Comparison of ENCODE assay signal across 16 mouse cellular contexts in genomic region chr16:20415804-20416203, GRCm38 (mm10). TPM values are rescaled to one million over a fixed set of nuclear protein-coding genes. Genes with fewer than 3 reads are reported as not detected.
A peak's percentile ranks its signal among the peaks of the same experiment; 100 is the strongest.
DNase-seq lines count a peak whose midpoint lies in the region; TF ChIP-seq lines count a peak whose summit lies in the region.
"Had no signal": no experiment of that assay in that cellular context is flagged by ENCODE, and none has a peak within 500 bp of the region (broad histone marks: within the 10 kb centered on the region; RNA-seq: fewer than 3 reads in every experiment).

No protein-coding gene starts in this region.

- peaks cover 24% of the 10 kb centered on the region for H3K4me1 ChIP-seq in embryonic fibroblast, embryonic 13.5 days (ENCODE audit: control insufficient read depth, insufficient read depth, low read length)
- H3K4me1 ChIP-seq: embryonic facial prominence, embryonic 15.5 days; forebrain, embryonic 12.5 days; hindbrain, embryonic 10.5 days had no signal

- H3ac ChIP-seq in myocyte (ENCODE audit: control insufficient read depth, insufficient read length), result no peak overlapping the region

- H3K36me3 ChIP-seq in myocyte (ENCODE audit: control insufficient read depth, insufficient read depth), result peaks cover 11% of the 10 kb centered on the region

- H3K27me3 ChIP-seq in myocyte (ENCODE audit: control insufficient read depth, insufficient read depth, insufficient read length), result no peaks in the 10 kb centered on the region
- H3K27me3 ChIP-seq: embryonic facial prominence, embryonic 15.5 days; forebrain, embryonic 12.5 days; heart, embryonic 12.5 days had no signal

- no peak for TF ChIP-seq POLR2A in embryonic fibroblast, embryonic 13.5 days (IDR thresholded peaks at IDR 0.05; ENCODE audit: low read depth, low read length)
- TF ChIP-seq POLR2A in myocyte (IDR thresholded peaks at IDR 0.05; ENCODE audit: insufficient read length, low read depth), result no peak

- H3K4me2 ChIP-seq in myocyte (ENCODE audit: low read depth), result peak overlapping the region; percentile 60
- H3K4me2 ChIP-seq: embryonic facial prominence, embryonic 15.5 days; forebrain, embryonic 12.5 days; heart, embryonic 12.5 days; hindbrain, embryonic 14.5 days had no signal

- DNase-seq in adipocyte (ENCODE audit: low spot score), result peak; percentile 41
- peak; percentile 51 for DNase-seq in yolk sac, embryonic 10.5 days (ENCODE audit: low spot score)
- DNase-seq in layer of hippocampus, adult 2 months (ENCODE audit: low spot score in 2 of 2), result no peak
- DNase-seq in layer of hippocampus, adult 9-10 months (ENCODE audit: low spot score), result no peak
- DNase-seq: cerebellum, adult 11 months; cerebellum, adult 8-10 months; cerebellum, postnatal 14 days; embryo, embryonic 11 days; gastrocnemius, postnatal 14 days had no signal

- H3K79me2 ChIP-seq in myocyte (ENCODE audit: control insufficient read depth, insufficient read depth), result peaks cover 40% of the 10 kb centered on the region

- H3K27ac ChIP-seq in embryonic fibroblast, embryonic 13.5 days (ENCODE audit: insufficient read depth, low read length), result peak overlapping the region; percentile 77
- H3K27ac ChIP-seq in layer of hippocampus, adult 2 months, result no peak overlapping the region
- H3K27ac ChIP-seq: embryonic facial prominence, embryonic 15.5 days; forebrain, embryonic 12.5 days; hindbrain, embryonic 10.5 days; hindbrain, embryonic 14.5 days had no signal

- TF ChIP-seq CTCF in embryonic fibroblast, embryonic 13.5 days (IDR thresholded peaks at IDR 0.05; ENCODE audit: borderline replicate concordance, insufficient read depth, low read length), result no peak
- no peak for TF ChIP-seq CTCF in layer of hippocampus, adult 2 months (conservative IDR thresholded peaks at IDR 0.05)

- no peak overlapping the region for H3K4me3 ChIP-seq in embryonic fibroblast, embryonic 13.5 days (ENCODE audit: insufficient read depth, low read length)
- no peak overlapping the region for H3K4me3 ChIP-seq in myocyte
- H3K4me3 ChIP-seq in layer of hippocampus, adult 2 months, result no peak overlapping the region
- H3K4me3 ChIP-seq: embryonic facial prominence, embryonic 15.5 days; forebrain, embryonic 12.5 days; heart, embryonic 12.5 days; hindbrain, embryonic 10.5 days had no signal

TF ChIP-seq in myocyte, 11 proteins besides CTCF, POLR2A, EP300 and RAD21:
- TF ChIP-seq REST (IDR thresholded peaks at IDR 0.05; ENCODE audit: insufficient read depth, insufficient read length), result no peak
- TF ChIP-seq CEBPB (IDR thresholded peaks at IDR 0.05; ENCODE audit: insufficient read depth, poor library complexity, severe bottlenecking), result no peak
- TF ChIP-seq USF1 (IDR thresholded peaks at IDR 0.05; ENCODE audit: low read depth), result no peak
- TF ChIP-seq MYOD1 (IDR thresholded peaks at IDR 0.05; ENCODE audit: control insufficient read depth in 1 of 3, insufficient read length in 2 of 3, low read depth in 2 of 3), result no peak

RNA-seq across cellular contexts. Expression of gene Abcc5, which starts 10.4 kb away (rescaled TPM):
- 74.8 and 76.8 TPM in 2 replicates for polyA plus RNA-seq in embryonic fibroblast, embryonic 13.5 days (2011; ENCODE audit: insufficient read length, low read depth, missing spikeins)
- 23.1 TPM for polyA plus RNA-seq in myocyte (2012; fragmentation: generic; extraction: Trizol)
- 100 to 1,000 TPM; 220 to 244 TPM for total RNA-seq in layer of hippocampus, adult 2 months (2021)

Comparison
In these comparisons a context has a peak if more than half of its experiments do, and no peak if none do; other contexts are left out.
1. DNase-seq: peak in adipocyte (single experiment) and yolk sac, embryonic 10.5 days (single experiment); none in layer of hippocampus, adult 2 months (0 of 2) and layer of hippocampus, adult 9-10 months (single experiment).